Mouse (Mus musculus): ENCODE measurements around the gene Iffo2.

Iffo2 gene

DNA sequence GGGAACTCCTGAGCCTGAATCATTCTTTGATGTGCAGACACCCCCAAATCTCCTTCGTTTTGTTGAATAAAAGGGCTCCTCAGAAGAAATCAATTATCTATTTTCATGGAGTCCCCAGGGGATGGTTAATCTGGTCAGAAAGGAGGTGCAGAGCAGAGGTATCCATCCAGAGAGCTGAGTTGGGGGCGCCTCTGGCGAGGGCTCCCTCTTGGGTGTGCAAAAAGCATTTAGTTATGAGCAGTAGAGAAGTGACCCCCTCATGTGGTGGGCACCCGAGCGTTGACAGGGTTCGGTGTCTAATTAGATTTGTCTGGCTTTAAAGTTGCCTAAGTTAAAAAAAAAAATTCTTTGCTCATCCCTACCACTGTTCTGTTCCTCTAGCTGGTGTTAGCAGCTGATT is 80.6 kb downstream of the Iffo2 start:
- DNase-seq (ENCODE audit: low read depth) = no peak

DNA sequence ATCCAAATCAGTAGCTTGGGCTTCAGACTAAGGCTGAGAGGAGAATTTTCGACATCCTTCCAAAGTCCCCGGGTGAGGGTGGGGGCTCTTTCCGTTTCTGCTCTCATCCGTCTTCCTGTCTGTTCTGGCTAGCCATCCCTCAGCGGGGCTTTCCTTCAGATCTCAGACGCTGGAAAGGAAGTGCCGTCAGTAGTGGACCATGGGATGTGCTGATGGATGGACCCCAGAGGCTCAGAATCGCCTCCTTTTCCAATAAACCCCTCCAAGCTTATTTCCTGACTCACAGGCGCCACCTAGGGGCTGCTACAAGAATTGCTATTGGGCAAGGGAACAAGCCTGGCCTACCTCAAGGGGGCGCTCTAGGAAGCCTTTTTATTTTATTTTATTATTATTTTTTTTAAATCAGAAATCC is 81.2 kb downstream of the Iffo2 start:
- peak; percentile 76 for DNase-seq (ENCODE audit: low read depth)

DNA sequence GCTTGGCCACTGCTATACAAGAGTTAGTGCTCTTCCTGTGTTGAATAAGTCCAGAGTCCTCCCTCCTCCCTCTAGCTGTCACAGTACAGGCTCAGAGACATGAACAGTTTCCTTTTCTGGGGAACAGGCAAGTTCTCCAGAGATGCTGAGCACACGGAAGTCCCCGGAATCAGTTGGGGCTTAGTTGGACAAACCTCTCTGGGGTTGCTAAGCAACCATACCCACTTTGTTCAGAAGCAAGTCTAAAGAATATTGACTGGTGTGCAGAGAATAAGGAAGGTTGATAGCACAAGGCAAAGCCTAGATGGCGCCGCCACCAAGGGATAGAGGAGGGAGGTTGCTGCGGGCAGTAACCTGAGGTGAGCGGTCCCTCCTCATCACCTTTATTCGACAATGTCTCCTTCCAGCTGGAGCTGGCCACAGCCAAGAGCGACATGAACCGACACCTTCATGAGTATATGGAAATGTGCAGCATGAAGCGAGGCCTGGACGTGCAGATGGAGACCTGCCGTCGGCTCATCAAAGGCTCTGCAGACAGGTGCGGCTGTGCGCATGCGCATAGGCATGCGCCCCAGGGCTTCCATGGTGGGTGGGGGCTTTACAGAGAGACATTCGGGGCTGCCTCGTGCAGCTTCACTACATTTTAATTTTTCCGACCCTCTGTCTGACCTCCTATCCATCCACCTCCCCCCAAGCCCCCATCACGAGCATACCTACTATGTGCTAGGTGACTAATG is 84.3 kb downstream of the Iffo2 start:
- DNase-seq (ENCODE audit: low read depth) = no peak

DNA sequence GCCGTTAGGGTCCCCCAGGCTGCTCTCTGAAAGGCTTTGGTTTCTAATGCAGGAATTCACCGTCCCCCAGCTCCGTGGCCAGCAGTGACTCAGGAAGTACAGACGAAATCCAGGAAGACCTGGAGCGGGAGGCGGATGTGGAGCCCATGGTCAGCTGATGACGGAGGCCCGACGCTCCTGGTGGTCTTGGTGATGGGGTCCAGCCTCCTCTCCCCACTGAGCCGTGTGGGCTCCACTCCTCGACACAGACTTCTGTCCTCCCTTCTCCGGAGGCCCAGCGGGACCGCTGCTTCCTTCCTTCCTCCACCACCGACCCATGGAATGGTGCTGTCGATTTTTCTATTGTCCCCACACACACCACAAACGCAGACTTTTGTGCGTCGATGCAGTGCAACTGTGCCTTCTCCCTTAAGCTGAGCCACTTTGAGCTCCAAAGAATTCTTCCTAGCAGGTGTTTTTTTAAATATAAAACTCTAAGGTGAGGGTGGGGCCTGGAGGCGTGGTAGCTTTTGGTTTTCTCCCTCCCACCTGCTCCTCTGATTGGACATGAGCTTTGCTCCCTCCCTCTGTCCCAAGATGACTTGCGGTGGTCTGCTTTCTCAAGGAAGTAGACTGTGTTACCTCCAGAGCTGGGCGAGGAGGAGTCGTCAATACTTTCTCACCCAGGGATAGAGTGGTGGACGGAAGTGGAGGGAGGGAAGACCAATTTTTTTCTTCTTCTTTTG is 86.1 kb downstream of the Iffo2 start:
- peak; percentile 95 for DNase-seq (ENCODE audit: low read depth)

DNA sequence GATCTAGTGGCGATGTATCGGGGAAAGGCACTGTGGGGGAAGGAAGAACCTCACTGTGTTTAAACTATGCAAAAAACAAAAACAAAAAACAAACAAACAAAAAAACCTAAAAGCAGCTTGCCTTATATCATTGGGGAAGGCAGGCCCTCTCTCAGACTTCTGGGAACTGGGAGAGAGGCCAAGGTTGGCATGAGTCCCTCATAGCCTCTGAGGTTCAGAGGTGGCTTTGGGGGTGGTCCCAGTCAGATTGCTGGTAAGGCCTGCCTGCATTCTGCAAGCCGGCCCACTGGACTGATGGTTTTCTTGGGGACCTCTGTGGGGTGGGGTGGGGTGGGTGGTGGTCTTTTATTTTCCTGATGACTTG is 86.6 kb downstream of the Iffo2 start:
- no peak for DNase-seq (ENCODE audit: low read depth)

DNA sequence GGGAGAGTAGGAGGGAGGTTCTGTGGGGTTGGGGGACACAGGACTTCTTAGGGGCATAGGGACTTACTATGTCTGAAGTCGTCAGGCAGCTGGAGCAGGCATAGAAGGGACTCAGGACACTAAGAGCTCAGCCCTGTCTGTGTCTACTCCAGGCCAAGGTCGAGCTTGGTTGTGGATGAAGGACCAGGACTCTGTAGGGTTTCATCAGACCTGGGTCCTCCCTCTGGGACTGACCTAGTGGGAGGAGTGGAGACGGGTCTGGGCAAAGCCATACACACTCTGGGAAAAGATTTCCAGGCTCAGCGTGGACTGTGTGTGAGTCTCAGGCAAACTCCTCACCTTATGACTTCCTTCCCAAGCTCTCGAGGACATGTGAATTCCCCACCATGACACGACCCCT is 89.4 kb downstream of the Iffo2 start:
- no peak for DNase-seq (ENCODE audit: low read depth)

DNA sequence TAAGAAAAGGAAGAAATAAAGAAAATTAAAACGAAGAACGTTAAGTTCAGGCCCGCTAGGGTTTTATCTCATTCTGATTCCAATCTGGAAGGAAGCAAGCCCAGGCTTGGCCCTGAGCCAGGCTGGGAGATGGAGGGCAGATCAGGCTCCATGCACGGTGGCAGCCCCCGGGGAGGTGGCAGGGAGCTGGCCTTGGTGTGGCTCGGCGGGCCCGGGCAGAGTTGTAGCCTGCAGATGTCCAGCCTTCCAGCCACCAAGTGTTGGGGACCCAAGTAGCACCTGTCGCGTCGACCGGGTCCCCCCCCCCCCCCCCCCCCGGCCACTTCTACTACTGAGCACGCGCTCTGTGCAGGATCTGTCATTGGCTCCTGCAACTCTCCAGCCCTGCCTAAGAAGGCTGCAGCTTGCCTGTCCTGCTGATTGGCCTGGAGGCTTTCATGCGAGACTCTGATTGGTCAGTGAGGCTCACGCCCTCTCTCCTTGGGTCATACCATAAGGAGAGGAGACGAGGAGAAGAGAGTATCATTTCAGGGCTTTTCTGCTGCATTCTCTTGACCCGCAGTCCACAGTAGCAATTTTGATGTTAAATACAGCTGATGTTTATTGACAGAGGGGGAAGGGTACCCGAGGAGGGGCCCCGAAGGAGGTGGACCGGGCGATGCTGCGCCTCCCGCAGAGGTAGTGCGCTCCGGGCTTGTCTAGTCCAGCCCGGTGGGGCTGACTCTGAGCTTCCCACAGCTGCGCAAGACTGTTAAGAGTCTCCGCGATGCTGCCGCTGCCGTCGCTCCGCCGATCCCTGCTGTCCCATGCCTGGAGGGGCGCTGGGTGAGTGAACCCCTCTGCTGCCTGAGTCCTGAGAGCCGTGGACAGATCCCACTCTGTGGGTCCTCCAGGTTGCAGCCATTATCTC is 92.3 kb downstream of the Iffo2 start, which contains the start of gene Aldh4a1:
Aldh4a1 (plus strand) TSS at position 494 of the 910 bp plus-strand sequence.
- peak; percentile 99 for DNase-seq (ENCODE audit: low read depth)

DNA sequence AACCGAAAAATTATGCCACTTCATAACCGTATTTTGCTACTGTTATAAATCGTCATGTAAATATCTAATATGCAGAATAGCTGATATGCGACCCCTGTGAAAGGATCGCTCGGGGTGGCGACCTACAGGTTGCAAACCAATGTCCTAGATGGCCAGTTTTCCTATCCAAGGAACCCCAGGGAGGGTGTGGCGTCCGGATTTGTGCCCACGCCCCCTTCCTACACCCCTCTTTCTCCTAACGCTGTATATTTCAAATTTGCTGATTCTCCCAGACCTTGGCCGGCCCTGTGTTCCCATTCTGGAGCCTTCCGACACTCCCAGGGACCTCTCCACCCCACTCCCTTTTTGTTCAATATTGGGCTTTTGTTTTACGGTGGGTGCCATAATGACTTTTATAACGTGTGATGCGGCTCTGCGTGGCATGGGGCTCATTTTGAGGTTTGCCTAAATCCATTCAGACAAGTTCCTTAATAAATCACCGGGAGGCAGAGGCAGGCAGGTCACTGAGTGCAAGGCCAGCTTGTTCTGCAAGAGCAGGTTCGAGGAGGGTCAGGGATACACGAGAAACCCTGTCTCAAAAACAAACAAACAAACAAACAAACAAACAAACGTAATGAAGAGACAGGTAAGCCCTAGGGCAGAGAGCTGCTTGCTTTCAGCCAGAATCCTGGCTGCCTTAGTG is 93.2 kb downstream of the Iffo2 start:
- DNase-seq (ENCODE audit: low read depth) = no peak

DNA sequence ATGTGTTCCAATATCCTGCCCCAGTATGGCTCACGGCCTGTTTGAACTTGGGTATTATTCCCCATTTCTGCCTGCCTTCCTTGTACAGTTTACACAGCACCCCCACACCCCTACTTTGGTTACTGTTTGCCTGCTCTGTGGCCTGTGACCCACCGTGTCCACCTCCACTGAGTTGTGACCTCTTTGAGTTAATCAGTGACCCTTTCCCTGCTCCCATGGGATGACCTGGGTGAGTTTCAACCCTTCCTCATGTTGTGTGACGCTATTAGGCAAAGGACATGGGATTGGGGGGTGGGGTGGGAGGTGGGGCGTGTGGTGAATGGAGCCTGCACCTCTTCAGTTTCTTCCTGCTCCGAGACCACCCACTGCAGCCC is 93.8 kb downstream of the Iffo2 start:
- DNase-seq (ENCODE audit: low read depth) = no peak

DNA sequence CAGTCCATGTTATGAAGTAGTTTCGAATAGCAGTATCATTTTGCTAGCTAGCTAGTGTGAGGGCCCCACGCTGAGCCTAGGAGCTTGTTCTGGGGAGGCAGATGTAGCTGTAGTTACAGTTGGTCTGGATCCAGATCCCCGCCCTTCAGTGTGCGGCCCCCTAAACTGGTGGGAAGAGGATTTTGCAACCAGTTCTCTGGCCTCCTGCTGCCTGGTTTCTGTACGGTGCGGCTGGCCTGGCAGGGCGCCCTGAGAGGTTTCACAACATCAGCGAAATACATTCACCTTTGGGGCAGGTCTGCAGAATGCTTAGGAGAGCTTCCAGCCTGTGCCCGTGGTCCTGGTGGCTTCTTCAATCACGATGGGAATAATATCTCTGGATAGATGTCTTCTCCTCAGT is 94.4 kb downstream of the Iffo2 start:
- DNase-seq (ENCODE audit: low read depth) = peak; percentile 55

DNA sequence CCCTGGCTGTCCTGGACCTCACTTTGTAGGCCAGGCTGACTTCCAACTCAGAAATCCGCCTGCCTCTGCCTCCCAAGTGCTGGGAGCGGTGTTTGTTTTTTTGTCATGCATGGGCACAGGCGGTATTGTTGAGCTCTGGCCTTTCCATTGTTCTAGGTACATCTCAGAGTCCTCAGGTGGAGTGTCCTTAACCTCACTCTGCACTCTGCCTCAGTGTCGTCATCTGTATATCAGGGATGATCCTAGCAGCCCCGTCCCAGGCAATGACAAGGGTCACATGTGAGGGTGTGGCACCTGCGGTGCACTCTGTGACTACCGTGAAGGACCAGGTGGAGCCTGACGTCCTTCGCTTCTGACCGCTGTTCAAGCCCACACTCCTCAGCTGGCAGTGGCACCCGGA is 97.0 kb downstream of the Iffo2 start:
- no peak for DNase-seq (ENCODE audit: low read depth)

DNA sequence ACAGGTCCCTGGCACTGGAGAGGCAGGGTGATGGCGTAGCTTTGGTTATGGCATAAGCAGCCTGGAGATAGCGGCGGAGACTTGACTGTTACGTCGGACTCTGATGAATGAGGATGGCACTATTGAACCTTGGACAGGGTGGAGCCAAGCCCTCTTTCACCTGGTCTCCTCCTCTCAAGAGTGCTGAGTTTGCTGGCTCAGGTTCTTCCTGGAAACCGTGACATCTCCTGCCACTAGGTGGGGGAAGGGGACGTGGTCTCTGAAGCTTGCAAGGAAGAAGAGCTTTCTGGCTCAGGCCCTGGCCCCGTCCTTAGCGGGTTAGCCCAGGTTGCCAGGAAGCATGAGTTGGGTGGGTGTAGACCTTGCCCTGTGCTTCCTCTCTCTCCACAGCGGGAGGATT is 99.8 kb downstream of the Iffo2 start:
- DNase-seq (ENCODE audit: low read depth) = no peak

DNA sequence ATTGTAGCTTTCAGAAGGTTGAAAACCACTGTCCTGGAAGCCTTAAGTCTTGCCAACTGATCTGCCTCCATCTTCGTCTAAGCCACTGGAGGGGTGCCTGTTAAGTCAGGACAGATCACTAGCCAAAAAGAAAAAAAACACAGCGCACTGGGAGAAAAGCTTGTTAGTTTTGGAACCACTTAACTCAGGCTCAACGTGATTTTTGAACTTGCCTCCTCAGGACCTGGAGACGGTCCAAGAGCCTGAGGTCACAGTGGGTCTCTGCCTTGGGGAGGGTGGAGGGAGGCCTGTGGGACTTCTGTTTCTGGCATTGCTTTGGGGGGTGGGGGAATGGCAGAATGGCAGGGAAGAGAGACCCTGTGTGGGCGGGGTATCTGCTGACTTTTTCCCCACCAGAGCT is 100.8 kb downstream of the Iffo2 start:
- no peak for DNase-seq (ENCODE audit: low read depth)

DNA sequence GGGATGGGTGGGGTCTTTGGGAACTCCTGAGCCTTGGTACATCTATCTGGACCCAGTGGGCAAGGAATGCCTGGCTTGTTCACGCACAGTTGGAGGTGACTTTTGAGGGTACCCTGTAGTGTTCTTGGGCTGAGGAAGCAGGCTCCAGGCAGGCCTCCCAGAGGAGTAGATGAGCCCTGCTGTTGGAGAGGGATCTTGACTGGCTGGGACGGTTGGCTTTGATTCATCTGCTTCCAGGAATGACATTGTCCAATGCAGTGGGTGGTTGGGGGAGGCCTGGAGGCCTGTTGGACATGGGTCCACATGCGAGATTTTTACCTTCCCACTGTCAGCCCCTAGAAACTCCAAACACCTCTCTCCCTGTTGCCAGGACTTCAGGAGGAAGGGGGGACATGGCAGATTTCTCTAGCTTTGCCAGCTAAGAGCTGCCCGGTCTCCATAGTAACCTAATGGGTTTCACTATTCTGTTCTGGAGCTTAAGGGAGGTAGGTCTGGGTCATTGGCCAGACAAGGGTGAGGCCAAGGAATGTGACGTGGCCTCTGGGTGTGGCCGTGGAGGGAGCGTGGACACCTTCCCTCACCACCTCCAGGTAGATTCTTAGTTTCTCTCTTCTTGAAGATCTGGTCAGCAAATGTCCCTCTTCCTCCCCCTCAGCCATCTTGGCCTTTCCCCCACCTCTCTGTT is 101.4 kb downstream of the Iffo2 start:
- DNase-seq (ENCODE audit: low read depth) = no peak

DNA sequence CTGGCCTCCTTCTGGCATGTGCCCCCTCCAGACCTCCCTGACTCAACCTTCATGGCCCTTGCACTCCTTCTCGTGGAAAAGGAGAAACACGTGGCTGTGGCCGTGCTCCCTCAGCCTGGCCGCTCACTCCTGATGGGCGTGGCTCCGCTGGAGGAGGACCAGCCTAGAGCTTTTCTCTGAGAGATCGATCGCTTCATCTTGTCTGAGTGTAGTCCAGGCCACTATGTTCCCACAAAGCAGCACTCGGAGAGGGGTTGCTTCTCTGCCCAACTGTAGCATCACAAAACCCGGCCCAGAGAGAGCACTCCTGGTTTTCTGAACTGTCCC is 101.9 kb downstream of the Iffo2 start:
- no peak for DNase-seq (ENCODE audit: low read depth)

DNA sequence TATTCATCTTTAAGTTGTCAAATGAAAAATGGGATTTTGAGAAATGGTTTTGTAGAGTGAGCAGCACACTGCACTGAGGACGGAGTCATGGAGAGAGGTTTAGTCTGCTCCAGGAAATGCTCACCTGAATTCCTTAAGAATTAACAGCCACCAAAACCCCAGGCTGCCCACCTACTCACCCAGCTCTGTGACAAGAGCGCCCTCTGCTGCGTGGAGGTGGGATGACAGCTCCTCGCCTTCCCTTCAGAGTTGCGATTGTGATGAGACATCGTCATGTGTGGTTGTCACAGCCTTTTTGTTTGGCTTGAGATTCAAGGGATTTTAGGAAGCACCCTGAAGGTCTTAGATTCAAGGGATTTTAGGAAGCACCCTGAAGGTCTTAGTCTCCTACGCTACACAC is 106.0 kb downstream of the Iffo2 start:
- DNase-seq (ENCODE audit: low read depth) = peak; percentile 41

DNA sequence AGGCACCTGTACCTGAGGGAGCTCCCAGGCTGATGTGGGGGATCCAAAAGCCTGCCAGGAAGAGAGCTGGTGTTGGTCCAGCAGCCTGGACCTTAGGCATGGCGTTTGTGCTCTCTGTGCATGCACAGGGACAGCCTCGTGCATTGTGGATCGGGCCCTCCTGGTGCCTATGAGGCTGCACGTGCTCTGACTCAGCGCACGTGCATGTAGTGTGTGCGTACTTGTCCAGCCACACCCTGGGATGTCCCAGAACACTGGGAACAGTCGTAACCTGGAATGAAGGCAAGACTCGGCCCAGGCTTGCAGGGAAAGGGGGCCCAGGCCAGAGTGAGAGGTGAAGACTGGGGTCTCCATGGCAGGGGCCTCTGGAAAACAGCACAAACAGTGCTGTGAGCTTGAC is 107.5 kb downstream of the Iffo2 start:
- DNase-seq (ENCODE audit: low read depth) = no peak

DNA sequence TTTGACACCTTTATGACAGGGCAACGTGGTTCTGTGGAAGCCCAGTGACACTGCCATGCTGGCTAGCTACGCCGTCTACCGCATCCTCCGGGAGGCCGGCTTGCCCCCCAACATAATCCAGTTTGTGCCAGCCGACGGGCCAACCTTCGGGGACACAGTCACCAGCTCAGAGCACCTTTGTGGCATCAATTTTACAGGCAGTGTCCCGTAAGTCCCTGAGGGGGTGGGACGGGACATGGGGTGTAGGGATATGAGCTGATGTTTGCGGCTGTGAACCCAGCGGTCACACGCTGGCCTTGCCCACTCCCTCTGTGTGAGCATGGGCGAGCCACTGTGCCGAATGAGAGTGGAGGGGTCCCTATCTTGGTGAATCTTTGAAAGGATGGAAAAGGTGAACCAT is 108.0 kb downstream of the Iffo2 start:
- no peak for DNase-seq (ENCODE audit: low read depth)

DNA sequence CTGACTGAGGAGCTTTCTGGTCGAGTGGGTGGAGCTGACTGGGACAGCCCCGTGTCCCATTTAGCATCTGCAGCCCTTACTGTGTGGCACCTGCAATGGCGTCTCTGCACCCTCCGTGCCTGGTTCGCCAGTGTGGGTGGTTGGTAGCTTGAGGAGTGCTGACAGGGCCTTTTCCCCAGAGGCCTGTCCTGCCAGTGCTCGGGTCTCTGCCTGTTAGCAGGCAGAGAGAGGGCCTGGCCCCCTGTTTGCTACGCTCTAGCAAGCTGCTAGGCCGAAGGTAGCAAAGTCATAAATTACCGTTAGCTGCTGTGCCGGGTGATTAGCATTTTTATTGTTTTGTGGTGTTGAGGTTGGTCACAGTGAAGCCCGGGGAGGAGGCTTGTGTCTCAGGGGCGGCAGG is 109.5 kb downstream of the Iffo2 start:
- DNase-seq (ENCODE audit: low read depth) = no peak

DNA sequence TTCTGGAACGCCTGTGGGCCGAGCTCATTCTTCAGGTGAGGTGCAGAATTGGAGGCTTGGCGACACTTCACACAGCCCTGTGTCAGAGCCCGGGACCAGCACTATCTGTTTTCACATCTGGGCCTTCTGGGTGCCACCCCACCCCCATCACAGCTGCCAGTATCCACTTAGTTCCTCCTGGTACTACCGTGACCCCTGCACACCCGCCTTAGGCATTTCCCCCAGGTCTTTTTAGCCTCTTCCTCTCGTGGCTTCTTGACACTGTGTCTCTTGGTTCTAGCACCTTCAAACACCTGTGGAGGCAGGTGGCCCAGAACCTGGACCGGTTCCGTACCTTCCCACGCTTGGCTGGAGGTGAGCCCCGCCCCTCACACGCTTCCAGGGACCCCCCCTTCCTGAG is 110.0 kb downstream of the Iffo2 start:
- DNase-seq (ENCODE audit: low read depth) = no peak

DNA sequence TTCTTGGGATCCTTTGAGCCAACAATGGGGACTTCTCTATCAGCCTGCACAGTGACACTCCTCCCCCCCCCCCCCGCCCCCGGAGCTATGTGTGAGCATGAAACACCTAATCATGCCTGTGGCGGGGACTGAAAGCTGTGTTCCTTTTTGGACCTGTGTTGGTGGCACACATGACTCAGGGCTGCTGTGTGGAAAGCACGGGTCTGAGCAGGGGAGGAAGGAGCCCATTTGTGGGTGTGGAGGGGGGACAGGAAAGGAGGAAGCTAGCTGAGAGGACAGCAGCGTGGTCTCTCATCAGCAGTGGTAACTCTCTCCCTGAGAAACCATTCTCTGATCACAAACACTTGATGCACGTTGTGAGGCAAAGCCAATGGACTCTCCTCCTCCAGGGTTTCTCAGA is 110.4 kb downstream of the Iffo2 start:
- DNase-seq (ENCODE audit: low read depth) = peak; percentile 75
